In genomic region chr9:45055082-45055713, GRCm38 (mm10) we compare ENCODE assay signal across 8 mouse cellular contexts. TPM values are rescaled to one million over a fixed set of nuclear protein-coding genes. Genes with fewer than 3 reads are reported as not detected.
DNase-seq lines count a peak whose midpoint lies in the region; ATAC-seq and TF ChIP-seq lines count a peak whose summit lies in the region.

Gene Mpzl3 (plus strand): TSS chr9:45055186.

- peak within 1 kb of the TSS; percentile 95 for H3K27ac ChIP-seq in lung, embryonic 15.5 days
- peak within 1 kb of the TSS; percentile 58 for H3K27ac ChIP-seq in thymus, adult 2 months (ENCODE audit: control insufficient read depth, insufficient read depth, low read length)

- peak within 1 kb of the TSS; percentile 81 for H3K4me3 ChIP-seq in E14TG2a.4 (replicated peaks; ENCODE audit: low read length)
- peak within 1 kb of the TSS; percentile 79 for H3K4me3 ChIP-seq in lung, embryonic 15.5 days
- peak within 1 kb of the TSS; percentile 59 for H3K4me3 ChIP-seq in thymus, adult 2 months (ENCODE audit: control insufficient read depth, insufficient read depth, low read length)

- DNase-seq in cerebellum, adult 11-12 months = peak; percentile 90
- DNase-seq in forelimb bud, embryonic 11.5 days (ENCODE audit: low read depth, low spot score) = peak; percentile 93
- peak; percentile 77 for DNase-seq in layer of hippocampus, adult 9-10 months (ENCODE audit: low spot score)
- DNase-seq in ovary, adult 18-20 months (ENCODE audit: low spot score) = peak; percentile 53
- peak; percentile 86 for DNase-seq in thymus, adult 2 months

- H3K9ac ChIP-seq in lung, embryonic 15.5 days = peak within 1 kb of the TSS; percentile 47

- no peaks in the 10 kb centered on the region; the same call in 1 of the 2 replicates for H3K27me3 ChIP-seq in E14TG2a.4 (ENCODE audit: insufficient read depth, low read length)
- H3K27me3 ChIP-seq in lung, embryonic 15.5 days = peaks cover 9% of the 10 kb centered on the region; the same call in 1 of the 2 replicates
- H3K27me3 ChIP-seq in thymus, adult 2 months (ENCODE audit: control insufficient read depth, insufficient read depth, low read length) = no peaks in the 10 kb centered on the region

- TF ChIP-seq CTCF in E14TG2a.4 (conservative IDR thresholded peaks at IDR 0.05; ENCODE audit: low read length) = no peak
- TF ChIP-seq CTCF in thymus, adult 2 months (IDR thresholded peaks at IDR 0.05; ENCODE audit: borderline replicate concordance, control insufficient read depth, extremely low read depth, insufficient read depth, low read length, poor library complexity) = 0 out of 2 replicates have a peak, but pooled peaks have one; percentile 18

- H3K9me3 ChIP-seq in E14TG2a.4 (ENCODE audit: low read length) = no peaks in the 10 kb centered on the region
- no peaks in the 10 kb centered on the region for H3K9me3 ChIP-seq in lung, embryonic 15.5 days

- H3K36me3 ChIP-seq in E14TG2a.4 (ENCODE audit: insufficient read depth, low read length) = peaks cover 5% of the 10 kb centered on the region
- no peaks in the 10 kb centered on the region for H3K36me3 ChIP-seq in lung, embryonic 15.5 days
- H3K36me3 ChIP-seq in thymus, adult 2 months (ENCODE audit: control insufficient read depth, insufficient read depth, low read length) = no peaks in the 10 kb centered on the region

- ATAC-seq in hematopoietic stem cell, adult 5-6 weeks (replicated peaks in 1 of 2; ENCODE audit: insufficient read depth in 1 of 2, low FRiP score in 2 of 2, low TSS enrichment in 1 of 2, low read depth in 1 of 2, poor library complexity in 2 of 2, severe bottlenecking in 2 of 2) = peak; percentile 68 to 71
- ATAC-seq in lung, embryonic 15.5 days (ENCODE audit: borderline replicate concordance, extremely low read depth, low FRiP score, low TSS enrichment) = peak; percentile 92

- no peak; the same call in 1 of the 2 replicates for TF ChIP-seq POLR2A in thymus, adult 2 months (IDR thresholded peaks at IDR 0.05; ENCODE audit: control insufficient read depth, extremely low read depth, insufficient read depth, low read length, poor library complexity)

- H3K4me2 ChIP-seq in lung, embryonic 15.5 days = peak within 1 kb of the TSS; percentile 70

- 0 out of 2 replicates have a peak, but pooled peaks cover 3% of the 10 kb centered on the region for H3K4me1 ChIP-seq in E14TG2a.4 (replicated peaks; ENCODE audit: low read depth, low read length)
- no peaks in the 10 kb centered on the region; the same call in 1 of the 2 replicates for H3K4me1 ChIP-seq in lung, embryonic 15.5 days
- H3K4me1 ChIP-seq in thymus, adult 2 months (replicated peaks; ENCODE audit: control insufficient read depth, insufficient read depth, low read length) = peaks cover 9% of the 10 kb centered on the region

- WGBS in lung, embryonic 15.5 days = 2% methylated on average over 32 of the region's 33 CpGs
- under 1% methylated on average over 33 of the region's 33 CpGs for WGBS in thymus, adult 2 months

RNA-seq across cellular contexts. Expression of gene Mpzl3, which starts in this region (rescaled TPM):
- total RNA-seq in hematopoietic stem cell, adult 5-6 weeks (2017) = 0.19 and 0.99 TPM in 2 replicates
- polyA plus RNA-seq in lung, embryonic 15.5 days (2015; fragmentation: Nextera tagmentation; extraction: Ambion mirVana) = 2.7 TPM in 2 replicates
- polyA plus RNA-seq in thymus, adult 2 months (2012; rRNA removed) = 5.3 and 7.3 TPM in 2 replicates

Comparison
In these comparisons a context has a peak if more than half of its experiments do, and no peak if none do; other contexts are left out.
1. Peak in every context shown above with its lines: DNase-seq, ATAC-seq, H3K4me3 ChIP-seq and H3K27ac ChIP-seq.
2. Peak in ATAC-seq in hematopoietic stem cell, adult 5-6 weeks; RNA of the gene not detected or under 1 TPM.